Mouse (Mus musculus) liver, adult (tissue): ENCODE data around the gene Madcam1.

Experiments used
- GATA4 ChIP-seq: IDR thresholded peaks from 2 replicates; pipeline ENCODE4 v1.6.1; 2014; ENCODE audit warnings: mild to moderate bottlenecking, low read length; ENCODE audit not compliant: insufficient replicate concordance

Madcam1 gene

DNA sequence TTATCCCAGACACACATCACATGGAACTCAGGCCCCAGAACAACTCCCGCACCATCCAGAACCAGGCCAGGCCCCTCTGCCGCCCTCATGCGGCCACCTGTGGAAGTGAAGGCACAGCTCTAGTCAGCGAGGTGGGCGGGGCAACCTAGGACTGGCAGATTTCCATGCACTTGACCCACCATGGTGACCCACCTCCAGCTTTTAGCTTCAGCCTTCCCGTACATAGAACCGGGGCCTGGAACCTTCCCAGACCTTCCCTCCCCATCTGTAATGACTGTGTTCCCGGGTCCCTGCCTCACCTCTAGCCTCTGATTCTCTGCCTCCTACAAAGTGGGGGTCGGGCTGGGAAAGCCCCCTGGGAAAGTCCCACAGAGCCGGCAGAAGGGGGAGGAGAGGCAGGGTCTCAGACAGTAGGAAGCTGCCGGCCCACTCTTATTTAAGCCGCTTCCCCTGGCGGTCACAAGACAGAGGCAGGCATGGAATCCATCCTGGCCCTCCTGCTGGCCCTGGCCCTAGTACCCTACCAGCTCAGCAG is at the start of gene Madcam1:
TSS of gene Madcam1 (plus strand) at position 429 of the 535 bp plus-strand sequence.
- TF ChIP-seq GATA4, result no peak

- TF ChIP-seq GATA4, result no peak
Measured at GRCm38 (mm10) chr10:79615860-79616259, 48.5 kb upstream of the Madcam1 start.

- TF ChIP-seq GATA4, result no peak
Measured at GRCm38 (mm10) chr10:79616376-79616775, 48.0 kb upstream of the Madcam1 start.

GRCm38 (mm10) chr10:79623950-79624349 is 40.4 kb upstream of the Madcam1 start:
- no peak for TF ChIP-seq GATA4

DNA sequence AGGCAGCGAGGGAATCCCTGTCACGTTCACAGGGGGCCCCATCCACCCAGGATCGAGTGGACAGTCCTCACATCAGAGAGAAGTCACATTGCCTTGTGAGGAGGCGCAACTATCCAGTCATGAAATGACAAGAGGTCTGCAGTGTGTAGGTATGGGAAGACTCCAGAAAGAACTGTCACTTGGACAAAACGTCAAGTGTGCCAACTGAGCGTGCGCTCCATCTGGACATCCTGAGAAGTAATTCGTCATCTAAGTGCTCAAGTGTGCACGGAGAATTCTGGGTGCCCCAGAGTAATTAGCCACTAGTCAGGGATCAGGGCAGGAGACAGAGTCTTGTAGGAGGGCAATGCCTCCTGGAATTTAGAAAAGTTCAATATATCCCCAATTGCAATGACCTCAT is 39.0 kb upstream of the Madcam1 start:
- TF ChIP-seq GATA4, result no peak

- no peak for TF ChIP-seq GATA4
Measured at GRCm38 (mm10) chr10:79626156-79626555, 38.2 kb upstream of the Madcam1 start.

DNA sequence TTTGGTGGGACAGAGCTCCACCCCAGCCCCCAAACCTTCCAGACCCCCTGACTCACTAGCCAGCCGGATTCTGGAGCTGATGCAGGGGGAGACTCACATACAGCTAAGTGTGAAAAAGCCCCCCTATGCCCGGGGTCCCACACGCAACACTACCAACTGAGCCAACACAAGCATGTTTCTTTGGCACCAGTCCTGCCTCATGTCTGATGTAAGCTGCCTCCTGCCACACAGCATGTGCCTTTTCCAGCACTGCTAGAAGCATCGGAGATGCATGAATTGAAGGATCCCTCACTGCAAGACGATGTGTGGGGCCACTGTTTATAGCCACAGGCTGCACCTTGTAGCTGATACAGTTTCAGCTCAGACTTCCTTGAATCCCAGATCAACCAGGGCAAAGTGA is 36.0 kb upstream of the Madcam1 start:
- TF ChIP-seq GATA4, result no peak

DNA sequence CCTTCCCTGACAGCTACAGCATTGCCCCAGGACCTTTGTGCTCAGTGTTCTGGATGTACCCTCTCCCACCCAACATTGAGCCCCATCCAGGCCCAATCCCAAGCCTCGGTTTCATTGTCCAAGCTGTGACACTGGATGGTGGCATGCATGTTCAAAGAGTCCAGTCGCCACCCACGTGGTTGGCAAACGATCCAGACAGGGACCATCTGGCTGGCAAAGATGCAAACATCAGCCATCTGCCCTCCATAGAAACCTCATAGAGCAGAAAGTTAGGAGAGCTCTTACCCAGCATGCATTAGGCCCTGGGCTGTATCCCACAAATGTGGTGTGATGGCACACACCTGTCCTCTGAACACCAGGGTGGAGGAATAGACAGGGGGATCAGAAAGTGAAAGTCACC is 32.9 kb upstream of the Madcam1 start:
- TF ChIP-seq GATA4, result no peak

DNA sequence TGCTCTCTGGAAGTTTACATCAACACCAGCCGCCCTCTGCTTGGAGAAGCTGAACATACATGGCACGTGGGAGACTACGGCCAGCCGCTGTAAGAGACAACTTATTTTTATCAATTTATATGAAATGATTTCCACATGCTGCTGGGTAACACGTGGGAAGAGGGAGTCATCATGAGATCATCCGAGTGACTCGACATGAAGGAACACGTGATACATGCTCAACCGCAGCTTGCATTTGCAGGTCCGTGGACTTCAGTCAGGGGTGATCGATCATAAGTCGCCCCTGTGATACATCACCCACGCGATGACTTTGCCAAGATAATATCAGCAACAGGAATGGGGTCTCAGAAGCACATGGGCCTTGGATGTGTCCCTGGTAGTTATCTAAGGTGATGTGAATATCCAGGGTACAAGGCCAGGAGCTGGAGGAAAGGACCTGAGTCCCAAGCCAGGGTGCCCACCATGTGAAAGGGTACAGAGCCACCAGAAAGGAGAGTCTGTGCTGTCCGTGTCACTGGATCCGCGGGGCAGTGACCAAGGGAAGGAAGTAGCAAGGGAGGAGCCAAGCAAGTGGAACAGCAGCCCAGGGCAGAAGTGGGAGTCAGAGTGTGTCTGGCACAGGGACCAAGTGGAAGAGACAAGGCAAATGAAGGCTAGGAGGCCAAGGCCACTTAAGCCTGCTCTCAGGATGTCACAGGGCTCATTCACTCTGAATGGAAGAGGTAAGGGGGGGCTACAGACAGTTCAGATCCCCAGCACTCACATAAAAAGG is 31.2 kb upstream of the Madcam1 start:
- no peak for TF ChIP-seq GATA4

GRCm38 (mm10) chr10:79636287-79636686 is 28.1 kb upstream of the Madcam1 start:
- no peak for TF ChIP-seq GATA4

- no peak for TF ChIP-seq GATA4
Measured at GRCm38 (mm10) chr10:79637128-79638110, 26.9 kb upstream of the Madcam1 start, which contains the start of gene Shc2. TSS of gene Shc2 (minus strand) at chr10:79637918.

GRCm38 (mm10) chr10:79638486-79639204 is 25.7 kb upstream of the Madcam1 start:
- no peak for TF ChIP-seq GATA4

GRCm38 (mm10) chr10:79645711-79646110 is 18.6 kb upstream of the Madcam1 start, which contains the start of gene Odf3l2:
TSS of gene Odf3l2 (minus strand) at chr10:79645738.
- no peak for TF ChIP-seq GATA4

DNA sequence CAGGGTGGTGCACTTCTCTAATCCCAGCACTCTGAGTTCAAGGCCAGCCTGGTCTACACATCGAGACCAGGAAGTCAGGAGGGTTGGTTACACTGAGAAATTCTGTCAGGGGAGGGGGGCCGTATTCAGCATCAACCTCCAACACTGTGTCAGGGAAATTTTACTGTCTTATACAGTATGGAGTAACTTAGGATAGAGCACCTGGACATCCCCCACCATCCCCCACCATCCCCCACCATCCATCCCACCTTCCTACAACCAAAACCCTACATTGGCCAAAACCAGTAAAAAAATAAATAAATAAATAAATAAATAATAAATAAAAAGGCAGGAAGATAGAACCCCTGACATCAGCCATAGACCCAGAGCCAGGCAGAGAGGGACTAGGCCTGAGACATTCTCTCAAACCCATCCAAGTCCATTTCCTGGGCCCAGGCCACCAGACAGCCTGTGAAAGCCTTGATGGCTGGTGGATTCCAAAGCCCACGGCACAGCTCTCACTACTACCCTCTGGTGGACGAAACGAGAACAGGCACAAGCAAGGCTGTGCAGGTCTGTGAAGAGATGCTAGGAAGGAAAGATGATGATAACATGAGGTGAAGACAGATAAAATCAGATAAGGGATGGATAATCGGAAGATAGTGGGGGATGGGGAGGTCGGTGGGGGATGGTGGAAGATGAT is 15.1 kb upstream of the Madcam1 start:
- no peak for TF ChIP-seq GATA4
